Mouse (Mus musculus) limb, embryonic 15.5 days (tissue): Measurements from ENCODE around the gene Mlh3. TPM values are rescaled to one million over a fixed set of nuclear protein-coding genes. Genes with fewer than 3 reads are reported as not detected.

Experiments used
- microRNA-seq: library from miRNA; unstranded; fragments of <30 nt; microRNA quantifications from one replicate; pipeline ENCODE4, GENCODE M21; 2016
- polyA plus RNA-seq: library from polyadenylated mRNA; unstranded; fragments of >200 nt; fragmentation: Nextera tagmentation; extraction: Ambion mirVana; gene quantifications from 2 replicates; pipeline ENCODE4 v1.2.1, GENCODE M21; 2015

Gene Mlh3
- polyA plus RNA-seq, 1 experiment from 2014 or later, result 9.4 TPM

Small RNA genes within 50 kb of the gene (microRNA-seq; reads per million reads assigned to microRNA genes)
- gene Mir6938, result not detected

Other genes starting within 250 kb of the Mlh3 start
- 3.6 and 3.9 TPM in 2 replicates for gene Prox2, start 159.8 kb downstream of the Mlh3 start, polyA plus RNA-seq
- 96.0 and 108 TPM in 2 replicates for gene Dlst, start 159.8 kb downstream of the Mlh3 start, polyA plus RNA-seq
- 0.53 and 0.88 TPM in 2 replicates for gene Rps6kl1, start 119.3 kb downstream of the Mlh3 start, polyA plus RNA-seq
- 15.5 and 18.4 TPM in 2 replicates for gene Pgf, start 92.8 kb downstream of the Mlh3 start, polyA plus RNA-seq
- gene Eif2b2, start 51.1 kb downstream of the Mlh3 start, polyA plus RNA-seq, result 79.4 and 83.8 TPM in 2 replicates
- 41.8 and 42.0 TPM in 2 replicates for gene Acyp1, start 17.8 kb upstream of the Mlh3 start, polyA plus RNA-seq
- gene Zc2hc1c, start 18.0 kb upstream of the Mlh3 start, polyA plus RNA-seq, result 1.9 and 2.2 TPM in 2 replicates
- gene Nek9, start 68.8 kb upstream of the Mlh3 start, polyA plus RNA-seq, result 17.4 and 23.1 TPM in 2 replicates
- gene Tmed10, start 104.2 kb upstream of the Mlh3 start, polyA plus RNA-seq, result 361 and 367 TPM in 2 replicates
- gene Fos, start 203.3 kb upstream of the Mlh3 start, polyA plus RNA-seq, result 38.8 and 48.3 TPM in 2 replicates